Comparison of ENCODE assay signal across 8 mouse cellular contexts in the genomic region with DNA sequence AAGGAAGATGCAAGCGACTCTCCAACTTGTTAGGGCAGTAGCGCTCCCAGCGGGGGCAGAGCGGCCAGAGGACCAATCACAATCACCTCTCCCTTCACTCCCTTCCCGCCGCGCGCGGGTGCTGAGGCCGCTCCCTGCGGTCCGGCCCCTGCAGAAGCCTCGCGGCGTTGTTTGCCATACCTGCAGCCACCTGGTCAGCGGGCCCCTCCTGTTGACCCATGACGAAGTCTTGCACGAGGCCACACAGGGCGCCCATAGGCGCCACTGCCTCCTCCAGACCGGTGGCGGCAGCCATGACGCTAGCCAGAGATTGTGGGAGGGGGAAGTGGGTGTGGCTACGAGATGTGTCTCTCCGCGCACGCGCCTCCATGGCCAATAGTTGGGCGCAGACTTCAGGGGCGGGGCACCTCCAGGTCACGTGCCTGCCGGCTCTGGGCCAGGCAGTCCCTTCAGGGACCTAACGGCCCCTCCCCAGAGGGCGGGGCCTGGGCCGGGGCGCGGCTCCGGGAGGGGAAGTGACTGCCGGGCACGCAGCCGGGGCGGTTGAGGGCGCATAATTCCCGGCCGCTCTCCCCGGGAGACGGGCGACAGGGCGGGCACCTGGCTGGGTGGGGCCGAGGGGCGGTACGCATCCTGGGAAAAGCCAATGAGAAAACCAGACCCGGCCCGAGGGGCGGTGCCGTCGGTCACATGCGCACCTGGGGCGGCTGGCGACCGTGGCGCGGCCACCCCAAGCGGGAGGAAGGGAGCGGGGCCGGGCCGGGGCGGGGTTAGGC. TPM values are rescaled to one million over a fixed set of nuclear protein-coding genes. Genes with fewer than 3 reads are reported as not detected.
DNase-seq lines count a peak whose midpoint lies in the region; ATAC-seq and TF ChIP-seq lines count a peak whose summit lies in the region.

TSS of gene Mms19 (minus strand) at position 339 of the 776 bp plus-strand sequence.

- H3K4me3 ChIP-seq in hindbrain, embryonic 10.5 days = peak within 1 kb of the TSS; percentile 91
- H3K4me3 ChIP-seq in lung, postnatal 0 days (ENCODE audit: low read depth, low read length) = peak within 1 kb of the TSS; percentile 91

- peak within 1 kb of the TSS; percentile 92 for H3K27ac ChIP-seq in hindbrain, embryonic 10.5 days
- peak within 1 kb of the TSS; percentile 97 for H3K27ac ChIP-seq in lung, postnatal 0 days (ENCODE audit: low read length)

- H3K27me3 ChIP-seq in hindbrain, embryonic 10.5 days (ENCODE audit: insufficient read depth, poor library complexity, severe bottlenecking) = peaks cover 21% of the 10 kb centered on the region
- H3K27me3 ChIP-seq in lung, postnatal 0 days (replicated peaks; ENCODE audit: insufficient read depth, low read length) = no peaks in the 10 kb centered on the region

- H3K9me3 ChIP-seq in hindbrain, embryonic 10.5 days = no peaks in the 10 kb centered on the region
- no peaks in the 10 kb centered on the region for H3K9me3 ChIP-seq in lung, postnatal 0 days (ENCODE audit: low read length)

- H3K4me2 ChIP-seq in lung, postnatal 0 days (replicated peaks; ENCODE audit: low read depth, low read length) = peak within 1 kb of the TSS; percentile 93

- H3K4me1 ChIP-seq in hindbrain, embryonic 10.5 days (replicated peaks) = peaks cover 37% of the 10 kb centered on the region
- H3K4me1 ChIP-seq in lung, postnatal 0 days (ENCODE audit: insufficient read depth, low read depth, low read length) = peaks cover 5% of the 10 kb centered on the region

- DNase-seq in MEL-GATA-1-ER (ENCODE audit: extremely low read depth, low read depth) = peak; percentile 96
- DNase-seq in cerebellum, adult 8-10 months = peak; percentile 99
- peak; percentile 99 for DNase-seq in hindbrain, embryonic 10.5 days (ENCODE audit: low spot score)
- DNase-seq in layer of hippocampus, adult 9-11 months = peak; percentile 100
- DNase-seq in lung, postnatal 0 days (ENCODE audit: low spot score) = peak; percentile 100
- peak; percentile 96 for DNase-seq in ovary, postnatal 14 days (ENCODE audit: low spot score)
- peak; percentile 99 for DNase-seq in thymus, postnatal 14 days

- under 1% methylated on average over 68 of the region's 68 CpGs for WGBS in hindbrain, embryonic 10.5 days
- under 1% methylated on average over 45 of the region's 68 CpGs for WGBS in lung, postnatal 0 days

- H3K36me3 ChIP-seq in hindbrain, embryonic 10.5 days = peaks cover 3% of the 10 kb centered on the region; the same call in 1 of the 2 replicates
- H3K36me3 ChIP-seq in lung, postnatal 0 days (ENCODE audit: insufficient read depth, low read length) = no peaks in the 10 kb centered on the region

- H3K9ac ChIP-seq in lung, postnatal 0 days (replicated peaks; ENCODE audit: low read depth) = peak within 1 kb of the TSS; percentile 90

- TF ChIP-seq EP300 in lung, postnatal 0 days (IDR thresholded peaks at IDR 0.05) = no peak

- TF ChIP-seq CTCF in lung, postnatal 0 days (IDR thresholded peaks at IDR 0.05) = peak; percentile 51

- peak; percentile 84 for ATAC-seq in frontal cortex, adult (ENCODE audit: low TSS enrichment)
- ATAC-seq in lung, postnatal 0 days = peak; percentile 93

RNA-seq across cellular contexts. Expression of gene Mms19, which starts in this region (rescaled TPM):
- polyA plus RNA-seq in hindbrain, embryonic 10.5 days (2016; fragmentation: Nextera tagmentation; extraction: Ambion mirVana) = 32.2 and 39.5 TPM in 2 replicates
- 12.8 and 16.5 TPM in 2 replicates for polyA plus RNA-seq in lung, postnatal 0 days (2015; fragmentation: Nextera tagmentation; extraction: Ambion mirVana)

Comparison
In these comparisons a context has a peak if more than half of its experiments do, and no peak if none do; other contexts are left out.
1. Peak in every context shown above with its lines: DNase-seq, ATAC-seq, H3K4me3 ChIP-seq and H3K27ac ChIP-seq.